Mouse (Mus musculus) layer of hippocampus, adult 8-10 months (tissue): ENCODE measurements around the gene Slc35e3. TPM values are rescaled to one million over a fixed set of nuclear protein-coding genes. Genes with fewer than 3 reads are reported as not detected.
"Not testable (repeated sequence)": the region's sequence is repeated elsewhere in the genome, so short reads cannot be mapped to it uniquely, and the experiment has no call there.

ENCODE experiments used
- DNase-seq, 2 experiments: peaks; one replicate each; pipeline ENCODE4 v3.0.0; 2022; ENCODE audit warnings: low spot score in 2 of 2
- total RNA-seq, 4 experiments: library from RNA; stranded (reverse); gene quantifications; 2 replicates each; pipeline ENCODE4 v1.2.4; 2022

The Slc35e3 gene
- total RNA-seq, 4 experiments from 2014 or later = 29.7 to 33.1 (median 31.9) TPM

DNA sequence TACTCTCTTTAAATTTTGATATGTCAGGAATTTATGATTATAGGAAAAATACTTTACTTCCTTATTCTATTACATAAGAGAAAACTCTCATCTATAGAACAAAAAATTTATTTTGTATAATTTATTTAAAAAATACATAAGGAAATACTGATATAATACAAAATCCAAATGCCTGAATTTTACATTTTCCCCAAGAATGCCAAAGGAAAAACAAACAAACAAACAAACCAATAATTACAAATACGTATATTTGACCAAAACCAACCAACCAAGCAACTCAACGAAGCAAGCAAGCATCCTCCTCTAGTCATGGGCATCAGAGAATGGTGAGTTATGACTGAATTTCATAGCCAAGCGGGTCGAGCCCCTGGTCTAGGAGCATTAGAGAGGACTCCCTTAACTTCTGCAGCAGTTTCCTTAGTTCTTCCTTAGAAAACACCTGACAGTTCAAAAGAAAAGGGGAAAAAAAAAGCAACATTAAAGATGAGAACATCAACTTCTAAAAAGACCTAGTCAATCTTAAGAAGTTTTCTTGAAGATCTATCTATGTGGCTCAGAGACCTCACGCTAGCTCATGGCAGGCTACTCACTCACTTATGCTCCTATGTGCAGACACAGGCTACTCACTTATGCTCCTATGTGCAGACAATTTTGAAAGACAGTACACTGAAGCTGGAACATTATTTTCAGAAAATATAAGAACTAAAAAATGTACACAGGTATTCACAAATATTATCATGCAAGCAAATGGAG is 4.5 kb upstream of the Slc35e3 start:
- DNase-seq = no peak

- DNase-seq = no peak
Measured at GRCm38 (mm10) chr10:117749787-117750343, 3.7 kb upstream of the Slc35e3 start.

- DNase-seq = no peak
Measured at GRCm38 (mm10) chr10:117749050-117749686, 3.0 kb upstream of the Slc35e3 start.

DNA sequence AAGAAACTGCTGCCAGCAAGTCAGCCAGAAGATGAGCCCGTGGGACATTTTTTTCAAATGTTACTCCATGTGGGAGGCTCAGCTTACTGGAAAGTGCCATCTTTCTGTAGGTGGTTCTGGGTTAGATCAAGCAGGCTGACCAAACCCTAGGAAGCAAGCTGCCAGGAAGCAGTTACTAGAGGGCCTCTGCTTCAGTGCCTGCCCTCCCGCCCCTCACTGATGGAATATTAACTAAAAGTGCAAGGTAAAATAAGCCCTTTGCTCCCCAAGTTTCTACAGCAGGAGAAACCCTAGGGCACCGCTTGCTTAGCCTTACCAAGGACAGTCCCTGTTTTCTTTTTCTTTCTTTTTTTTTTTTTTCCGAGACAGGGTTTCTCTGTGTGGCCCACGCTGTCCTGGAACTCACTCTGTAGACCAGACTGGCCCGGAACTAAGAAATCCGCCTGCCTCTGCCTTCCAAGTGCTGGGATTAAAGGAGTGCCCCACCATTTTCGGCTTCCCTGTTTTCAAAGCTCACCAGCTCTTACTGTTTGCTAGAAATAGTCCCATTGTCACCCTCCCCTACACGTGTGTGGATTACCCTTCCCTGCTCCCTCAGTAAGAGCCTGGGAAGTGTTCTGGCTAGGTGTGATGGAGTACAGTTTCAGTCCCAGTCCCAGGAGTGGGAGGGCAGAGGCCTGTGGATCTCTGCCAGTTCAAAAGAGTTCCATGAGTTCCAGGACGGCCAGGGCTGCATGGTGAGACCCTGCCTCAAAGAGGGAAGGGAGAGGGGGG is 2.3 kb upstream of the Slc35e3 start:
- no peak for DNase-seq

- no peak for DNase-seq
Measured at GRCm38 (mm10) chr10:117747711-117748110, 1.5 kb upstream of the Slc35e3 start.

DNA sequence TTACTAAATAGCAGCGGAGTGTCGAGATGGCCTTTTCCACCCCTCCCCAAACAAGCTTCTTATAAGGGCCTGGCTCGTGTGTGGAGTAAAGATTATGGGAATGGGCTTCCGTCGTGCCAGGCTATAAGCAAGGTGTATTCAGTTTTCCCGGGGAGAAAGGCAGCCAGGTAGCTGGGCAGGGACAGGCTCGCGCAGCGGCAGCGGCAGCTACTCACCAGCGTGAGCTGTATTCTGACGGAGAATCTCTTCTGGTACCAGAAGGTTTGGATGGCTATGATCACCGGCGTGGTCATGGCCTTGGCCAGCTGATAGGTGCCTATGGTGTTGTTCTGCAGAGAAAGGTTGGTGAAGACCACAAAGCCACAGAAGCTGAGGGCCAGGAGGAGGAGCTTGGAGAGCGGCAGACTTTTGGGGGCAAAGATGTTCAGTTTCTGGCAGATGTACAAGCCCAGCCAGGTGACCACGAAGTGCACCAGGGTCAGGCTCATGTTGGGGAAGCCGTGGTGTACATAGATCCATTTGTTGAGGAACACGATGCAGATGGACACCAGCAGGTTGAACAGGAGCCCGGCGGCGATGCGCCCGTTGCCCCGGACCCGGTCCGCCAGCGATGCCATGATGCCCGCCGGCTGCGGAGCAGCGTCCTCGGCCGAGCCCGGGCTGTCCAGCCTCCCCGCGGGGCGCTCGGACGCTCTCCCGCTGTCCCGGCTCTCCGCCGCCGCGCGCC is 432 bp downstream of the Slc35e3 start:
- not testable (repeated sequence) for DNase-seq

DNA sequence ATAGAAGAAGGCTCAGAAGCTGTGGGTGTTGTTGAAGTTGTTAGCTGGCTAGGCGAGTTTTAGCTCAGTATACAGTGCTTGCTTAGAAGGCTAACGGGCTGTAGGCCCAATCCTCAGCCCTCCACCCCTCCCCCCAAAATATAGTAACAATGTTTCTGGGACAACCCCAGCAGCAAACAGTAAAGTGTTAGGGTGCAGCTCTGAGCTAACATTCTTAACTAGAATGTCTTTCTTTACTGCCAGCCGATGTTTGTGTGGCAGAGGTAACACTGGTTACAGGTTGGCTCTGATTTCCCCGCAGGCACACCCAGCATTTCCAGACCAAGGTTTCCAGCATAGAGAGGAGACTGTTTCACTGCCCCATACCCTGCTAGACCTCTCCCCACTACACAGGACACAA is 2.2 kb downstream of the Slc35e3 start:
- no peak for DNase-seq

GRCm38 (mm10) chr10:117743182-117743581 is 3.0 kb downstream of the Slc35e3 start:
- DNase-seq = no peak

DNA sequence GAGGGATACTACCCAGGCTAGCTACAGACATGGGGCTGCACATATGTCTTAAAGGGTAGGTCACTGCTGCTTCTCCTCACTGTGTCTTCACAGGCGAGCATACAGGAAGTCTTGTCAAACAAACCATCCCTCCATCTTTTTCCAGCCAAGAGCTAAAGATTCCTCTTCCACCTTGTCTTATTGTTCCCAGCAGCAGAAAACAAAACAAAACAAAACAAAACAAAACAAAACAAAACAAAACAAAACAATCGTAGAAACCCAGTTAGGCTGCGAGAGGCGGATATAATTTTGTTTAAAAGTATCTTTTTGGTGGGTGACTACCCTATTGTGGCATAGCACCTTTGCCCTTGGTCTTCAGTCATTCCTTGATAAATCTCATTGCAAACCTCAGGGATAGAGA is 3.5 kb downstream of the Slc35e3 start:
- no peak for DNase-seq

DNA sequence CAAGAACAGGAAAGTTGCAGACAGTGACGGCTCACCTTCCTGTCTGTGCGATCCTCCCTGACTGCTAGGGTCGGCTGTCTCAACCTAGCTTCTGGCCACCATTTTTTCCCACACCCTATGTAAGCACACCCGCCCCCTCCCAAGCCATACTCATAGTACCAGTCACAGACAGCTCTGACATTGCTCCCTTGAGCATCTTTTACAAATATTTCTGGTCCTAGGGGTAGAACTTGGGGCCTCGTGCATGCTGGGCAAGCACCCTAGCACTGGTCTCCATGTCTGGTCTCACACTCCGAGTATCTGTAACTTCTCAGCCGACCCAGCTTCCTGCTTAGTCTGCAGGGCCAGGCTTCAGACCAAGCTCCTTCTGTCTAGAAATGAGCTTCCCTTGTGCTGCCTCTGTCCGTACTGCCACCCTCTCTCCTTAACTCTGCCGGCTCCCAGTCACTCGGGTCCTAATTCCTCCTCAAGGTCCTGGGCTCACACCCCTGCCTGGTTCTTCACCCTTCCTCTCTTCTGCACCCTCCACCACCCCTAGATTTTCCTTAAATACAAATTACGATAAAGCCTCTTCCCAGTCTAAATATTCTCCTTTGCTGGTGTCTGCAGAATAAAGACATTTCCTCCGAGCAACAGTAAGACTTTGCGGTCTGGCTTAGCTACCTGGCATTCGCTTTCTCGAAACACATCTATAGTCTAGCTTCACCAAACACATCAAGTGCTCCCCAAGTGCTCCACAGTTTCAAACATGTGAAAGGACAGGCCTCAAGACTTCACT is 4.3 kb downstream of the Slc35e3 start:
- DNase-seq = no peak

DNA sequence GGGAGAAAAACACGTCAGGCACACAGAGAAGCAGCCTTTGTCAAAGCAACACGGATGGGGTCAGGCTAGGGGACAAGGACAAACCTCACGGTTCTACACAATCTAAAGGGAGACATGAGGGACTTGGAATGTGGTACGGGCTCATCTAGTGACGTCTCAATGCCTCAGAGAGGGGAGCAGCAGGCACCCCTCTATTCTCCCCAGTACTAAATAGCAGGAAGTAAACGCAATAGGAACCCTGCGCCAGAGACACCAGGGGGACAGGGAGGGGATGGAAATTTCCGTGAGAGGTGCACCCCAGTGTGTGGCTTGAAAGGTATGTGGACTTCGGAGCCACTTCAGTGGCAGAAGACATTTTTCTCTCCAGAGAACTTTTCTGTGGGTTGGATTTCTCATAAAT is 5.2 kb downstream of the Slc35e3 start:
- DNase-seq = no peak

DNA sequence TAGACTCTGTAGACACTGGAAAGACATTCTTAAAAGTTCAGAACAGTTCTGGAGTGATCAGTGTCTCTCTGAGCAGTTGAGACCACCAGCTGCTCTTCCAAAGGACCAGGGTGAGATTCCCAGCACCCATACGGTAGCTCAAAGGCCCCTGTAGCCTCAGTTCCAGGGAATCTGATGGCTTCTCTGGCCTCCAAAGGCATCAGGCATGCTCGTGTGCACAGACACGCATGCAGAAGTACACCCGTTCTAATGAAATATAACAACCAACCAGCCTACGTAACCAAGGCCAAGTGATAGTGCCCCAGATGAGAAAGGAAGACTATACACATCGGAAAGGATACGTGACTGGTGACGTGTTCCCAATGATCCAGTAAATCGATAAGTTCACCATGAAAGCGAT is 6.0 kb downstream of the Slc35e3 start:
- DNase-seq = no peak

- DNase-seq = no peak
Measured at GRCm38 (mm10) chr10:117739648-117739948, 6.6 kb downstream of the Slc35e3 start.

- DNase-seq = no peak
Measured at GRCm38 (mm10) chr10:117738928-117739647, 7.1 kb downstream of the Slc35e3 start.

- no peak for DNase-seq
Measured at GRCm38 (mm10) chr10:117738140-117738921, 7.8 kb downstream of the Slc35e3 start.

DNA sequence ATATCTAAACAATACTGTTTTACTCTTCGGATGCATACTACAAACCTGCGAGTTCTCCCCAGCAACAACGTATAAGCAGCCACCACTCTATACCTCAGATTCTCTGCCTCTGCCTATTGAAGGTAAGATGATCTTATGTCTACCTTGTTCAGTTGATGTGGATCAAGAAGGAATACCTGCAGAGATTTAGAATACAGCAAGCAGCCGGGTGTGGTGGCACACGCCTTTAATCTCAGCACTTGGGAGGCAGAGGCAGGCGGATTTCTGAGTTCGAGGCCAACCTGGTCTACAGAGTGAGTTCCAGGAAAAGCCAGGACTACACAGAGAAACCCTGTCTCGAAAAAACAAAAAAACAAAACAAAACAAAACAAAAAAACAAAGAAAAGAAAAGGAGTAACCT is 8.7 kb downstream of the Slc35e3 start:
- DNase-seq = not testable (repeated sequence)

- DNase-seq = no peak
Measured at GRCm38 (mm10) chr10:117737075-117737474, 9.1 kb downstream of the Slc35e3 start.

- no peak for DNase-seq
Measured at GRCm38 (mm10) chr10:117736573-117736972, 9.6 kb downstream of the Slc35e3 start.

DNA sequence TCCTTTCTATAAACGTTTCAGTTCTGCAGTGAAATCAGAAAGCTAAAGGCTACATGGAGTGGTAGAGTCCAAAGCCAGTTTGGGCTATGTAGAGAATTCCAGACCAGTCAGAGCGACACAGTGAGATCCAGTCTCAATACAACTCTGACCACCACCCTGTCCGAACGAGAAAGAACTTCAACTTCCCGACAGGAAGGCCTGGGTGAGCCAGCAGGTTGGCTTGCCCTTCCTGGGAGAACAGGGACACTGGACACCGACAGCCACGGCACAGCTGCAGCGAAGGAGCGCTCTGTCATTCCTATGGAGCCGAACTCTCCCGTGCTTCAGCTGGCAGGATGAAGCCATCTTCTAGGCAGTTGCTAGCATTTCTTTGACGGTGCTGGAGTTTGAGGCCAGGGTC is 10.8 kb downstream of the Slc35e3 start:
- DNase-seq = not testable (repeated sequence)
